Mouse (Mus musculus): ENCODE measurements at regions not wholly inside any gene's neighbourhood (a gene's known extent, or its start where the extent isn't known, plus 50 kb on each side); places are given as distances from the start of the nearest gene placed in this dataset.

GRCm38 (mm10) chr3:18560282-18560785, 612.1 kb downstream of the Cypt12 start:
- TF ChIP-seq CTCF (IDR thresholded peaks at IDR 0.05; ENCODE audit: insufficient read depth, low read depth, low read length) = no peak
- TF ChIP-seq POLR2A (IDR thresholded peaks at IDR 0.05; ENCODE audit: insufficient read depth, low read depth, low read length) = no peak

Measured in olfactory bulb, adult 2 months (tissue).